Mouse (Mus musculus): ENCODE measurements around the gene Rpap3. TPM values are rescaled to one million over a fixed set of nuclear protein-coding genes. Genes with fewer than 3 reads are reported as not detected.
A peak's percentile ranks its signal among the peaks of the same experiment; 100 is the strongest.

The Rpap3 gene
- total RNA-seq (2021), result 10 to 100 TPM; 16.0 to 19.7 TPM

DNA sequence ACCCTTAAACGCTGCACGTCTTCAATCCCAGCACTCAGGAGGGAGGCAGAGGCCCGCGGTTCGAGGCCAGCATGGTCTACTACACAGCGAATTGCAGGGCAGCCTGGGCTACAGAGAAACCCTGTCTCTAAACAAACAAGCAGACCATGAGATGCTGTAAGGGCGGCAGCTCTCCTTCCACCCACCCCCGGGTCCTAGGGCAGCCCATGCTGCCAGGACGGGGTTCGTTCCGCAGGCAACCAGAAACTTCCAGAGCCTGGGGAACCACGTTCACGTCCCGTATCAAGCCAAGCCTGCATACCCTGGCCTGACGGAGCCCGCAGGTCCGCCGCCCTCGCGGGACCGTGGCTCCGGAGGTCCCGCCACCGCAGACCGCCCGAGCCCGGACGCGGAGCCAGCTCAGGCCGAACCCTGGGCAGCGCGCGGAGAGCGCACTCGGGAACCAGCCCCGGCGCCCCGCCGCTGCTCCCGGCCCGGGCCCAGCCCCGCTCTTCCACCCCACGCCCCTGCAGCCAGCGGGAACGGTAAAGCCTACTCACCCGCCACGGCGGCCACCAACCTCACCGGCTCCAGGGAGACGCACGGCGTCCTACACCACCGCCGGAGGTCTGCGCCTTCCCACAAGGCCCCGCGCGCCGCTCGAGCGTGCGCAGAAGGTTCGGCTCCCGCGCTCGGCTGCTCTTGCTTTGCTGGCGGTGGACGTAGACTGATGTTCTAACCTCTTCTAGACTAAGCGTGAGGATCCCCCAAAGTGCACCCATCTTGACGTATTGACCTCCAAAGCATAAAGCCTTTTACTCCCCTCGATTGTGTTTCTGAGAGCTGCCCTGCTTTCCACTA, at the start of gene Rpap3:
Rpap3 (minus strand) TSS at position 615 of the 840 bp plus-strand sequence.
- DNase-seq, result peak; percentile 89

DNA sequence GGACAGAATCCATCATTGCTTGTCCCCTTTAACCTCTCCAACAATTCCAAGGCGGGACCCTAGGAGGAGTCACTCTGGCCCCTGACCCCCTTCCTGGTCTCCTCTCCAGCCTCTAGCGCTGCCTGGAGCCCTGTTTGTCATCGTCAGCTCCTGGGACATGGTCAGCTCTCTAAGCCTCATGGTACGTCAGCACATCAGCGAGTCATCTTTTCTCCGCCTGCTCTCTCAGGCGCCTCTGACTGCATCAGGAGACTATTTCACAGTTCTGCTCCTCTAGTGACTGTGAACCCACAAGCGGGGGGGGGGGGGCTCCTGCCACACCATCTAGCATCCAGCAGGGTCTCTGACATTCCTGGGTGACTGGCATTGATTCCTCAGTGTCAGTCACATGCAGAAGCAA, 49.7 kb upstream of the Rpap3 start:
- DNase-seq, result no peak

DNA sequence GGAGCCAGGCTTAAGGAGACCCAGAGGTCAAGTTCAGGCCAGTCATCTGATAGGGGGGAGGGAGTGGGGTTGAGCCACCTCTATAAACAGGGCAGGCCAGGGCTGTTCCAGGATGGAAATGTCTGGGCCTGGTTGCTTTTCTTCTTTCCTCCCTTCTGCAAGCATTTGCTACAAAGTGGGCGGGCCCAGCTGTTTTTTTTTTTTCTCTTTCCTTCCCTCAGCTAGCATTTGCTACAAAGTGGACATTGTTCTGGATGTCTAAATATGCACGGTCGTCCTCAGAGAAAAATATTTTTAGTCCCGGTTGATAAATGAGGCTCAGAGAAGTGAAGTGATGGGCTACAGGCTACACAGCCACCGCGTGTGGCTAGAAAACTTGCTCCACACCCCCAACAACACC, 48.9 kb upstream of the Rpap3 start:
- no peak for DNase-seq

DNA sequence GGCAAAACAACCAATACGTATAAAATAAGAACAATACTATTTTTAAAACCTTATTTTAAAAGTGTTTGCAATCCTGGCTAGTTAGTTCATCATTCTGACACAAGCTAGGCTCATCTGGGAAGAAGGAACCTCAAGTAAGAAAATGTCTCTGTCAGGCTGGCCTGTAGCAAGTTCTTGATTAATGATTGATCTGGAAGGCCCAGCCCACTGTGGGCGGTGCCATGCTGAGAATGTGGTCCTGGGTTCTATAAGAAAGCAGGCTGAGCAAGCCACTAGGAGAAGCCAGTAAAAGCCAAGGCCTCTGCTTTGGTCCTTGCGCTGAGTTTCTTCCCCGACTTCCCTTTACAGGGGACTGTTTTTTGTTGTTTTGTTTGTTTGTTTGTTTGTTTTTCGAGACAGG, 46.9 kb upstream of the Rpap3 start:
- no peak for DNase-seq

DNA sequence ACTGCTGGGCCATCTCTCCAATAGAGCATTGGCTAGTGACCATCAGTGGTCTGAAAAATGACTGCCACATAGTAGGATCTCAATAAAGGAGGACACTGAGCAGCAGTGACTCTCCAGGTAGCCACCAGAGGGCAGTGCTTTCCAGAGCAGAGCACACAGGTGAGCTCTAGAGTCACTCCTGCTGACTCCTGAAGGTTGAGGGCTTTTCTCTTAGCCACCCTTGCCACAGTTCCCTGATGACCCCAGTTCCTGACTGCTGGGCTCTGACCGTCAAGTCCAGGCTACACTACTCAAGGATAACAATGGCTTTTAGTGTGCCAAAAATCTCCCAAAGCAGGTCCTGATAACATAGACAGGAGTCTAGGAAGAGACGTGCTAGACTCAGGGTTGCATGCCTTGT, 46.1 kb upstream of the Rpap3 start:
- DNase-seq, result no peak

DNA sequence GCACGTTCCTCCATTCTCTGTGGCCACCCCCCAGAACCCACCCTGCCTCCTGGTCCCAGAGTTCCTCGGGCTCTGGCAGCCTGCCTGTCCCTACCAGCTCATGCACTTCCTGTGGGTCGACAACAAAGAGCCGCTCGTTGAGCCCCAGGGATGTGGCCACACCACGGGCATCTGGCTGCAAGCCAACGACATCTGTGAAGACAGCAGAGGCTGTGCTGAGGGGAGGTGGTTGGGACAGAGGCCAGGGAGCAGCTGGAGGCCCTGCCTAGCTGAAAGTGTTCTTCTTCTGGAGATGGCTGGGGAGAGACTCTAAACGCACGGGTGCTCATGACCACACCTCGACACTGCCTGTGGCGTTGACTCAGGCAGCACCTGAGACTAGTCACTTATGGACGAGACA, 45.1 kb upstream of the Rpap3 start:
- peak; percentile 85 for DNase-seq

DNA sequence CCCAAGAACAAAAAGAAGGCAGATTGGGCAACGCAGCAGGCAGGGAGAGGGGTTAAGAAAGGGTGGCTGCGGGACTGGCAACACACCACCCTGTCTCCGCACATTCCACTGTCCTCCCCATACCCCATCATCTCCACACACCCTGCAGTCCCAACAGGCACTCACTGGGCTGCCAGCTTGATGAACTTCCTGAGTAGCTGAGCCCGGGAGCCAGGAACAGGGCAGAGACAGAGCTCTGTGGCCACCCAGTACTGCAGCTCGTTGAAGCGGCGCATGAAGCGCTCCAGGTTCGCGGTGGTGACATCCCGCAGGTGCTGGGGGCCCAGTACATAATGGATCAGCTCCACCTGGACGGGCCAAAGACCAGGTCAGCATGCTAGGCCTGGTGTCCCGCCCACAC, 44.2 kb upstream of the Rpap3 start:
- no peak for DNase-seq

DNA sequence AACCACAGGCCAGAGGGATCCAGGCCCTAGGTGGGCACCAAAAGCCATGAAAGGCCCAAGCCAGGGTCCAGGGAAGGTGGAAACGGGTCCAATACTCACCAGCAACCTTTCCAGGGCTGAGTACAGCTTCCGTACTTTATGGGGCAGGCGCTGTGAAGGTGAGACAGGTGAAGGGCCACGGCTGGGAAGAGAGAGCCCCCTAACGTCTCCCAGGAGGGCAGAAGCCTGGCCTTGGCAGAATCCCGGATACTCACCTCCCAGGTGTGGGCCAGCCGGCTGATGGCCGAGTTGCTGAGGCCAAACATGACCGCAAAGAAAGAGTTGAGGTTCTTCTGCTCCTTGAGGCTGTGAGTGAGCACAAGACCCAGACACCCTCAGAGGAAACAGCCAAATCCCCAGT, 43.8 kb upstream of the Rpap3 start:
- DNase-seq, result no peak

DNA sequence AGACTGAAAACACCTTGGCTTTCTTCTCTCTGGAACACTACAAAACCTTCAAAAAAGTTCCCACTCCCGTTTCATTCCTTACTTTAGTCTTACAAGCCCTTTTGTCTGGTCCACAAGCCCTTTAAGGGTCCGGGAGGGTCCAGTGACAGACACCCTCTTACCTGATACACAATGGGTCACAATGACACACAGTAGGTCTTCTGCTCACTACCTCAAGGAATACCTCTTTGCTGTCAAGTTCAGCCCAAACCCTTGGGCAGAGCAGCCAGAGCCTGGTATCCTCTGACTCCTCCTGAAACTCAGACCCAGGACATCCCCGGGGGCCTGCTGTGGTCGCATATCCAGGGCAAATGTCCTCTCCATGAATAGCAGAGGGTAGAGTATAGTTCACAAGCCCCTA, 43.3 kb upstream of the Rpap3 start:
- DNase-seq, result no peak

DNA sequence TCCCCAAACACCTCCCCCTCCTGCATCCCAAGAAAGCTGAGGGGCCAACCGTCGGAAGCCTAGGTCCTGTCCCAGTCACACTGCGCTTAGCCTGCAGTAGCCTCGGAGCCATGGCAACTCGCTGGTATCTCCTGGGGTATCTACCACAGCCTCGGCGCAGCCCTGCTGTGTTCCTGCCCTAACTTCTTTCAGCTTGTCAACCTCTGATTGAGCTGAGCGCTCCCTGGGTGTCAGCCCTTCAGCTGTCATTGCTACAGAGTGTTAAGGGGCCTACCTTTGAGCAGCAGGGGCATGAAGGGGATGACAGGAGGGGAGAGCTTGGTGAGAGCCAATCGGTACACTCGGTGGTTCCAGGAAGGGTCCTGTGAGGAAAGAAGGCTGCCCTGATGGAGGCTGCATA, 42.7 kb upstream of the Rpap3 start:
- DNase-seq, result no peak

DNA sequence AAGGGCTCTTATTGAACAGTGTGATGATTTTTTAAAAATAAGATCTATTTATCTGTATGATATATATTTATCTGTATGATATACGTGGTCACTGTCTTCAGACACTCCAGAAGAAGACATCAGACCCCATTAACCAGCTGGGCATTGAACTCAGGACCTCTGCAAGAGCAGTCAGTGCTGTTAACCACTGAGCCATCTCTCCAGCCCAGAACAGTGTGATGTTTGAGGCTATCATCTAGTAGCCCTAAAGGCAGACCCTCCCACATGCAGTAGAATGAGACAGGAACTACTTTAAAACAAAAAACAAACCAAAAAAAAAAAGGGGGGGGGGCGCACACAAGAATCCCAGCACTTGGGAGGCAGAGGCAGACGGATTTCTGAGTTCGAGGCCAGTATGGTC, 41.9 kb upstream of the Rpap3 start:
- DNase-seq, result no peak

DNA sequence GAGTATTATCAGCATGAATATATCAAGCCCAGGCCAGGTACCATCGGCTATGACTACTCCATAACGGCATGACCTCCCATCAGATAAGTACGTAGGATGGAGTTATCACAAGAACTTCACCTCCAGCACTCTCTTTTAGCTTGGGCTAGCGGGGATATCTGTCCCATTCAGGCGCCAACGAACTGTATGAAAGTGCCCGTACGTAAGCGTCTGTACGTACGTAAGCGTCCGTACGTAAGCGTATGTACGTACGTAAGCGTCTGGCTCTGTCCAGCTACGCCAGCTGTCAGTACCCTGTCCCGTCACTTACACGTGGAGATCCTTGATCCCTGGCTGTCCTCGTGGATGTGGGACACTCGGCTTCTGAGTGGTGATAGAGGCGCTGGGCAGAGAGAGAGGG, 41.1 kb upstream of the Rpap3 start:
- DNase-seq, result no peak

DNA sequence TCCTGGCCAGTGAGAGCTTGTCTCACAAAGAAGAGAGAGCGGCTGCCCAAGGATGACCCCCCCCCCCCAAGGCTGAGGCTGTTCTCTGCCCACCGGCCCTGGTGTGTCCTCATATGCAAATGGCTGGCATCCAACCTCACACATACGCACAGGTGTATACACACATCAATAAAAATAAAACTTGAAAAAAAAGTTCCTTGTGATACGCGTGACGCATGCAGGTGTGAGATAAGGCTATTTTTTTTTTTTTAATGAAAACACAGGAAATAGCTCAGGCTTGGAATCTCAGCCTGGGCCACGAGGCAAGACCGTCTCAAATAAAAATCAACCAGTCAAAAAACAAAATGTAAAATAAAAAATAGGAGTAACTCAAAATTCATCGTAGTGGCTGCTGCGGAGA, 40.7 kb upstream of the Rpap3 start:
- DNase-seq, result no peak

DNA sequence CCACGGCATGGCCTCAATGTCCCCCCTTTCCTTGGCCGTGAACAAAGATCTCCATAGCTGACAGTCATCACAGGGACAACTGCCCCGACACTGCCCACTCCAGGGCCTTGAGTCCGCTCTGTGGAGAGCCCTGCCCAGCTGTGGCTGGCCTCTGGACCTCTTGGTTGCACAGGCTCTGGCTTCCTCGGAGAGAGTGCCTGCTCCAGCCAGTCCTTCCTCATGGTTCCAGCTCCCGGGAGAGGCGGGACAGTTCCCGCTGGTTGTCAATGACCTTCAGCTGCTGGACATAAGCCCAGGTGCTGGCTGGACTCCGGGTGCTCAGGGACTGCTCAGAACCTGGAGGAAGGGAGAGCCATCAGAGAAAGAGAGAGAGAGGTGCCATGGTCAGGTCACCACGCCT, 39.7 kb upstream of the Rpap3 start:
- DNase-seq, result peak; percentile 78

DNA sequence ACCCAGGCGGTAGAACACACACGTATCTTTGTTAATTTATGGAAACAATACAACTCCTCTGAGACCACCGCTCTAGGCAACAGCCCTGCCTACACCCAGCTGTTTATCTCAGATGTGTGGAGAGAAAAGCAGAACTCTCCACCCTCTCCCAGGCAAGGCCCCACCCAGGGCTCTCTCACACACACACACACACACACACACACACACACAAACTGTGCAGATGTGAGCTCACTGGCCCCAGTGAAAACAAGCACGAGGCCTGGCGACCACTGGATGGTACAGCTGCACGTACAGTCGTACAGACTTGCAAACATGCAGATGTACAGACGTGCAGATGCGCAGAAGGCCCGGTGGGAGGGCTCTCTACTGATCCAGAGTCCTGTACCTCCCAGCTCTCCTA, 39.3 kb upstream of the Rpap3 start:
- DNase-seq, result no peak

DNA sequence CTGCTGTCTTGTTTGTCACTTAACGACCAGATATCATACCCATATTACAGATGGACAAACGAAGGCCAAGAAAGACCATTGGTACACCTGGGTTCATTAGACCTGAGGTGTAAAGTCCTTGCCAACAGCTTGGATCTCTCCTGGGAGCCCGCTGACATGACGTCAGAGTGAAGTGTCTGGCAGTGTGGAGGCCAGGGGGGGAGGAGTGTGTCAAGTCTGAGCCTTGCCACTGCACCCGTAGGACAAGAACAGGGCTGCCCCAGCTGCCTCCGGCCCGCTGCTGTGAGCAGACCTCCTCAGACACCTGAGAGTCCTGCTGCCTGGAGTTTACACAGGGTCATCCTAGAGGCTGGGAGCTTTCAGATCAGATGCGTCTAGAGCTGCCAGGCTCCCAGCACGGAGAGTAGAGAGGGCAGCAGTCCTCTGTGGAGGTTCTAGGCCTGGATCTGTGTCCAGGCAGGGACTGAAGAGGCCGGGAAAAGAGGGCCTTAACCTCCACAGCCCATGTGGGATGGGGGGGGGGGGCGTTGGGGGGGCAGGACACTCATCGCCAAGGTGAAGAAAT, 38.4 kb upstream of the Rpap3 start:
- no peak for DNase-seq

DNA sequence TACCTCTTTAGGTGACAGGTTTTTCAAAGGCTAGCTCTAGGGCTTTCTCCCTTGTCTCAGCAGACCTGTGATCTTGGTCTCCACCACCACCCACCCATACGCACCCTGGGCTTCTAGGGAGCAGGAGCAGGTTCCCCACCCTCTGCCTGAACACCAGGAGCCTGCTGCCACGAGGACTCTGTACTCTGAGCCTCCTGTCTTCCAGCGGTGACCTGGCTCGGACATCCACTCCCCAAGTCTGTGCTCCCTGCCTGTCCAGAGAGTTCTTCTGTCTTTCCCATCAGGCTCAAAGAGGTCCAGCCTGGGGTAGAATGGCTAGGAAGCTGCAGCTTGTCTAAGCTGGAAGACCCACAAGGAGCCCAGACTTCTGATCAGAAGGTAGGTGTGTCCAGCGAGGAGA, 37.6 kb upstream of the Rpap3 start:
- DNase-seq, result no peak

DNA sequence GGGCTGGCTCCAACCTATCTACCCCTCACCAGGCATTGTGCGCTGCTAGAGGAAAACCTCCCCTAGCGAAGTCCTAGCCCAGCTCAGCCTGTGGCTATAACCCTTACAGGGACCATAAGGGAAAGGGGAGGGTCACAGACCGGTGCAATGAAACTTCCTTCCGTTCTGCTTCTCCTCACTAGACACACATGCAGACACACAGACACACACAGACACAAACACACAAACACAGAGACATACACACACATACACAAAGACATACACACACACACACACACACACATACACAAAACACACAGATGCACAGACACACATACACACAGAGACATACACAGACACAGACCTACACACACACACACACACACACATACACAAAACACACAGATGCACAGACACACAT, 37.0 kb upstream of the Rpap3 start:
- DNase-seq, result no peak

DNA sequence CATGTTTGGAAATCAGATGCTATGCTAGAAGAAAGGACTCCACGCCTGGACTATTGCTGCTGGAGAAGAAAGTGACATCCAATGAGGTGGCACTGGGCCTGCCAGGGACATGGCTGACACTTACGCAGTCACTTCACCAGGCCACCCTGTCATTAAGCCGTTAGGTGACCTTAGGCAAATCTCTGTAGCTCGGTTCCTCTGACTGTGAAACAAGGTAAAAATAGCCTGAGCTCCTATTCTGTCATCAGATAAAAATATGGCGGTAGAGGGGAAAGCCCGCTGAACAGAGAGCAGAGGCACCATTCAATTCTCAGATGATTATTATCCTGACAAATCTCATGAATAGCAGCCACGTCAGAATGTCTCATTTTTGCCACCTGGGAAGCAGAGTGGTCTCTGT, 36.4 kb upstream of the Rpap3 start:
- no peak for DNase-seq

DNA sequence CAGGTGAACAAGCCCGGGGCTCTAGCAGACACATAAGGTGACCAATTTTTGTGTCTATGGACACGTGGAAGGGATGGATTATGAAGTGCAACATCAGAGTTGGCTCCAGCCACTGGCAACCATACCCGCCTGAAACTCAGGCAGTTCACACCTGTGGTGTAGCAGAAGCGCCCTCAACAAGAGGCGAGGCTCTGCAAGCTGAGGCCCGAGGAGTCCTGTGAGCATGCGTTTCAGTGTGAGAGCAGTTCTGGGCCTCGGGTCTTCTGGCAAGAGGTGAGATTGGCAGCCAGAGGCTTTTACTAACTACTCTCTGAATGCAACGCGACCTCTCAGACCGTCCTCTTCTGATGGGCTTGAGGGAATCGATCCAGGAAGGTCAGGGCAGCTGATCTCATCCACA, 36.0 kb upstream of the Rpap3 start:
- no peak for DNase-seq

DNA sequence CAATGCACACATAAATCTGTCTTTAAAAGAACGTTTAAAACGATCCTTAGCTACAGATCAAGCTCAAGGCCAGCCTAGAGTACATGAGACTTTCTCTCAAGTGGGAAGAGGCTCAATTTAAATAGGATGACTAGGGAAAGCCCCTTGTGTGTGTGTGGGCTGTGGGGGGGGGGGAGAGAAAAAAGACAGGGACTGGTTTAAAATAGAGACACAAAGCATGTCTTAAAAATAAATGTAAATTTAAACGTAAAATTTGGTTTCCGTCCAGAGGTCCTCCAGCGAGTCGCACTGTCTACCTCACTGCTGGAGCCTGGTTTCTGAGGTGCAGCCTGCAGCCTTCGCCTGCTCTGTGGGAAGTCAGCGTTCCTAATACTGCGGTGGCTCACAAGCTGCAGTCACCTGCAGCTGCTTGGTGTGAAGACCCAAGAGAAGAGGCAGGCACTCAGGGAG, 34.7 kb upstream of the Rpap3 start:
- DNase-seq, result no peak

DNA sequence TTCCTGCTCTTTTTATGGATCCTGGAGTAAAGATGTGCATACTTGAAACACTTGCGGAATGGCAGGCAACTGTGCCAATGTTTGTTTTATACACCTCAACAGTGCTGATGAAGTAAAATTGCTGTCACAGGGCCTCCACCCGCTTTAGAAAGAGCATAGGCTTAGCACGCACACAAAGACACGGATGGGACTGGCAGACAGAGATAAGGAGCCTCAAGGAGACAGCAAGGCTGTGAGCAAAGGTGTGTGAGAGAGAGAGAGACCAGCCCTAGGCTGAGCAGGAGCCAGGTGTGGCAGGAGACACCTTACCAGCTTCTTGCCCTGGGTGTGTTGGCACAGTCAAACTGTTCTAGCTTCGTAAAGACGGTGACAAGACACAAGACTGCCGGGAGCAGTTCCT, 33.3 kb upstream of the Rpap3 start:
- no peak for DNase-seq

DNA sequence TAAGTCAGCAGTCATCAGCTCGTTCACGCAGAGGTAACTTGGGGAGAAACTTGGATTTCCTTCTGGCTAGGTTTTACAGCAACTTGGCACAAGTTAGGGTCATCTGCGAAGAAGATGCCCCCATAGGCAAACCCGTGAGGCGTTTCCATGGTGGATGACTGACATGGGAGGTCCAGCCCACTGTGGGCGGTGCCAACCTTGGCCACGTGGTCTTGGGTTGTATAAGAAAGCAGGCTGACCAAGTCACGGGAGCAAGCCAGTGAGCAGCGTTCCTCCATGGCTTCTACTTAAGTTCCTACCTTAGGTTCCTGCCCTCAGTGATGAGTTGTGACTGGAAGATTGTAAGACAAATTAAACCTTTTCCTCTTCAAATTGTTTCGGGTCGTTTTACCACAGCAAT, 26.4 kb upstream of the Rpap3 start:
- DNase-seq, result no peak

DNA sequence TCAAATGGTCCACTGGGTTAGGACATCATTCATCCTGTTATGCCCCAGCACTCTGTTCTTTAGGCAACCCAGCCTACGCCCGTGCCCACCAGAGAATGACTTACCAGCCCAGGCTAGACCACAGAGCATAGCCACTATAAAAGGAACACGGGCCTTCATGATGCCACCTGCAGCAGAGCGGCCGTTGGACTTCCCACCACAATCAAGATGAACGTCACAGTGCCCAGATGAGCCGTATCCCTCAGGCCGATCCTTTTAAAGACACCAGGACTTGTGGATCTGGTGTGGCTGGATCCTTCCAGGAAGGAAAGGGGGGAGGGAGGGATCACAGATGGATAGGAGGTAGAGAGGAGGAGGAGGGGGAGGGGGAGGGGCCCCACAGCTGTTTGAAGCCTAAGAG, 25.5 kb upstream of the Rpap3 start, which contains the start of gene Endou:
Endou (minus strand) TSS at position 229 of the 400 bp plus-strand sequence.
- no peak for DNase-seq
